Mouse (Mus musculus) frontal cortex, postnatal 25 days (tissue): ENCODE measurements at regions not wholly inside any gene's neighbourhood (a gene's known extent, or its start where the extent isn't known, plus 50 kb on each side); places are given as distances from the start of the nearest gene placed in this dataset.

ENCODE experiments used
- DNase-seq, 2 experiments: peaks; one replicate each; pipeline ENCODE4 v3.0.0; 2022; ENCODE audit warnings: low spot score in 2 of 2

DNA sequence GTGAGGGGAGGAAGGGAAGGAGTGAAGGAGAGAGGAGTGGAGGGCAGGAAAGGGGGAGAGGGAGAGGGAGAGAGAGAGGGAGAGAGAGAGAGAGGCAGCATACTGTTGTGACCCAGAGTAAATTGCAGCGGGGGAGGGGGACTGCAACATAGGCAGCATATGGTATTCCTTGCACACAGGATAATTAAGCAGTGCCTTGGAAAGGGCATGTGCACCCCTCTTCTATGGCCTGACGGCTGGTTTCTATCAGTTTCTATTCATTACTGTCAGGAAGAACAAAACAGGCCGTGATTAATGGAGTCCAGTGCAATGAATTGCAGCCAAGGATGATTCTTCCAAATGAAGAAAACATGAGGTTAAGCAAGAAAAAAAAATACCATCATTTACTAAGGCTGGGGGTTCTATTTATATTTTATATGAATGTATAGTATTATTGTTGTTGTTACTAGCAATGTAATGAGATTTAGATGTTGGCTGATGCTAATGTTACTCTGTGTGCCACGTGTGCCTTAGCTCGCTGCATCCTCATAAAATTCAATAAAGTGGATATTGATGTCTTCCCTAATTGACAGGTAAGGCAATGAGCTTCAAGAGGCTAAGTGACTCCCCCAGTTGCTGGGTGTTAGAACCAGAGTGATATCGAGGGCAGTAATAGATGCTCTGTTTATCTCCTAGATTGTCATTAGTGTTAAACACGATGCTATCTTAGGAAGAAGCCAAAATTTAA, 181.3 kb downstream of the Gm19935 start:
- DNase-seq, result no peak

DNA sequence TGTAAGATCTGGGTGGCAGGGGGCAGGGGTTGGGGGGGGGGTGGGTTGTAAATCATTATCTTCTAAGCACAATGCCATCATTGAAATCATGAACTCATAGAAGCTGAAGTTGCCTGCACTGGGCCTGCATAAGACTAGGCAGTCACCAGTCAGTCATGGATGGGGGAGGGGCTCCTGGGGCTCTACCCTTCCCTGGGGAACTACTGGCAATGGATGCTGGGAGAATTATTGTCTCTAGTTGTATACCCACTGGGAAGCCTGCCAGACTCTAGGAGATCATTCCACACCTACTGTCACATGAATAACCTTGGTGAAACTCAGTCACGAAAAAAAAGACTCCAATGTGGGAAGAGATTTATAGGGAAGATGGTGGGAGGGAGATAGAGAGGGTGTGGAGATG, 186.4 kb downstream of the Gm19935 start:
- DNase-seq, result no peak

DNA sequence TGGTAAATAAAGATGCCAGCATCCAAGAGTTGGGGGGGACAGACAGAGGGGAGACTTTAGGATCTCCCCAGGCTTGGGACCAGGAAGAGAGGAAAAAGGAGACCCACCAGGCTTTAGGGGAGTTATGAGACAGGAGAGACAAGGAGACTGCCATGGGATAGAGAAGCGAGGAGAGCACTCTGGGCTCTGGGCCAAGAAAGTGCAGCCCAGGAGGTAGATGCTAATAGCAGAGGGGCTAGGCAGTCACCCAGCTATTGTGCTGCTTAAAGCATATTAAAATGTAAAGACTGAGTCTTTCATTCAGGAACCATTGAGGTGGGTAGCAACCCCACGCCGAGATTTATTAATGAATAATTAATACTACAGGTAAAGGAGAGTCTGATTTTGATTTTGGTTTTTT, 208.8 kb downstream of the Gm19935 start:
- no peak for DNase-seq

DNA sequence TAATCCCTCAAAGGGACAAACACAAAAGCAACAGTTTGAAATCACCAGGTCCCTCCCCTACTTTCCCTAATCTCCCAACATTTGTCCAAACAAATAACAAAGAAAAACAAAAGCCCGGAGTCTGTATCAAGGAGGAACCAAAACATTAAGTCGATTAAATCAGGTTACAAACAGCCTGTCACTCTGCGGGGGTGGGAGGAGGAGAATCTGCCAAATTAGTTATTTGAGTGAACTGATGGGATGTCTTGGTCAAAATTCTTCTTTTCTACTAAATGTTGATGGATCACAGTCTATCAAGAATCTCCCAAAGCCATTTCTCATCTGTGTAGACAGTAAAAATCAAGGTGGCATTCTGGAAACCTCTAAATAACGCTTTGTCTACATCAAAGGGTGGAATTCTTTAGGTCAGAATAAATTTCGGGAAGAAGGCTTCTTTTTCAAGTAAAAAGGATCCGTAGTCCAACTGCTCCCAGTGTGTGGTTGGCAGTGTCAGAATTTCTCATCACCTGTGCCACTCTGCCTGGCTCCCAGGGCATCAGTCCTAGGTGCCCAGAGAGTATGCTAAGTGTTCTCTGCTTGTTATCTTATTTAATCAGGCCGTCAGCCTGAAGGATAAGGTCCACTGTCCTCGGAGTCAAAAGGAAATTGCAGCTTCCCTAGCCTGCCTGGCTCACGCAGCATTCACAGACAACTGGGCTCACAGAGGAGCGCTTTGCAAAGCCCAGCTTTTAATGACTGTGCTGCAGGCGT, 216.1 kb downstream of the Gm19935 start:
- DNase-seq, result no peak

DNA sequence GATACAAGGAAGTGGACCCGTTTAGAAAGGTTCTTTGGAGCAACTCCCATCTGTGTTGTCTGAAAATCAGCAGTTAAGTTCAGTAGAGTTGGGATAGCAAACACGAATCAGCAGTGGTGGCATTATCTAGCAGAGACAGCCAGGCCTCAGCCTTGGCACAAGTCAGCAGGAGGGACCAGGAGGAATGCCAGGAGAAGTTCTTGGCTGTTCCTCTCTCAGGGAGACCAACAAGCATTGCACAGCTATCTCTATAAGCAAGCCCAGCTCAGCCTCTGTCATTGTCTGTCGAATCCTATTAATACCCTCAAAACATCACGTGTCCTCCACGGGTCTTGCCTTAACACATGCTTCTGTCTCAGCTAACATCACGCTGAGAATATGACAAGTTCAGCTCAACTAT, 219.8 kb downstream of the Gm19935 start:
- no peak for DNase-seq

DNA sequence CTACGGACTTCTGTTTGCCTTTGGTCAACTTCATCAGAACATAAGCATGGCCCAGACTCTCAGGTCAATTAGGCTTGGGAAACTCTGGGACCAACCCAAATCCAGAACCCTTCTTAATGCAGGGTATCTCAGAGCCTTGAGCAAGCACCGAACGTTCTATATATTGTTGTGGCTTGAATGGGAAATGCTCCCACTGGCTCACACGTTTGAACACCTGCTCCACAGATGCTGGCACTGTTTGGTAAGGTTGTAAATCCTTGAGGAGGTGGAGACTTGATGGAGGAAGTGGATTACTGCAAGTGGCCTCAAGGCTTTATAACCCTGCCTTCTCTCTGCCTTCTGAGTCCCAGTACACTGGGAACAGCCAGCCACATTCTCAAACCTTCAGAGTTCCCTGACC, 231.3 kb upstream of the Tox3 start:
- no peak for DNase-seq

DNA sequence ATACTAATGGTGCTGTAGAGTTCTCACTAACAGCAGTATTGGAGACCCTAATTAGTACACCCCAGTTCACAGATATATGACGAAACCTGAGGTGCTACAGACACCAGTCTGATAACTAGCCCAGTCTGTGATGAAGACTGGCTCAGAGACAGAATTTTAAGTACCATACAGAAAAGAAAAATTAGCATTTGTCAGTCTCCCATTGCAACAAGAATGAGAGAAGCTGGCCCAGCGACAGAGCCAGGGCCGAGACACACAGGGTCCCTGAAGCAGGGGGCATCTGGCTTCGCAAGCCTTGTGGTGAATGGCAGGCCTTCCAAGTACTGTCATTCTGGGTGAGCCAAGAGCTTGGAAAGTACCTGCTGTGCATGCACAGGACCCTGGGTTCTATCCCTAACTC, 228.8 kb upstream of the Tox3 start:
- DNase-seq, result no peak

DNA sequence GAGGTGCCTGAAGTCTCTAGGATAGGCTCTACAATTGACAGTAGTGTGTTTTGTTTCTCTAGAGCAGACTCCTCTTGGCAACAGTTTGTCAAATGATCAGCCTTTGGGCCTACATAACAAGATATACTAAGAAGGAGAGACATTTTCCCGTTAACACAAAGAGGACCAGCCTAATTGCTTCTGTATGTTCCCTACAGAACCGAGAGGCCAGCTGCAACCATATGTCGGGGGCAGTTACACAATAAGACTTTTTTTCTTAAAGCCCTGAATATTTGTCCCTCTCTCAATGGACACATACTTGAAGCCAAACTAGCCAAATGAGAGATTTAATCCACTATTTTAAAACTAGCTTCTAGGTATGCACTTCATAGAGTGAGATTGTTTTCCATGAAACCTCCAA, 226.5 kb upstream of the Tox3 start:
- no peak for DNase-seq

DNA sequence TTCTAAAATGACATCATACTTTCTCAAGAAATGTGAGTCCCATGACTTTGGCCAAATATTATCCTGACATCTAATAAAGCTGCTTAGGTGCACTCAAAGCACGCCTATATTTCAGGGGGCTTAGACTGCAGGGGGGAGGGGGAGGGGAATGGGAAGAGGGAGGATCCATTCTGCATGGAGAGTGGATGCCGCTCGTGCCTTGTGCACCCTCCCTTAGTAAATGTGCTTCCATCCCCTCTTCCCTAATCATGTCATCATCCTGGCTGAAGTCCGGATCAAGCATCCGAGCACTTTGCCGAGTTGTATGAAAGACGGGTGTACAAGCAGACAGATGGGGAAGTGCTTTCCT, 207.9 kb upstream of the Tox3 start:
- DNase-seq, result no peak

DNA sequence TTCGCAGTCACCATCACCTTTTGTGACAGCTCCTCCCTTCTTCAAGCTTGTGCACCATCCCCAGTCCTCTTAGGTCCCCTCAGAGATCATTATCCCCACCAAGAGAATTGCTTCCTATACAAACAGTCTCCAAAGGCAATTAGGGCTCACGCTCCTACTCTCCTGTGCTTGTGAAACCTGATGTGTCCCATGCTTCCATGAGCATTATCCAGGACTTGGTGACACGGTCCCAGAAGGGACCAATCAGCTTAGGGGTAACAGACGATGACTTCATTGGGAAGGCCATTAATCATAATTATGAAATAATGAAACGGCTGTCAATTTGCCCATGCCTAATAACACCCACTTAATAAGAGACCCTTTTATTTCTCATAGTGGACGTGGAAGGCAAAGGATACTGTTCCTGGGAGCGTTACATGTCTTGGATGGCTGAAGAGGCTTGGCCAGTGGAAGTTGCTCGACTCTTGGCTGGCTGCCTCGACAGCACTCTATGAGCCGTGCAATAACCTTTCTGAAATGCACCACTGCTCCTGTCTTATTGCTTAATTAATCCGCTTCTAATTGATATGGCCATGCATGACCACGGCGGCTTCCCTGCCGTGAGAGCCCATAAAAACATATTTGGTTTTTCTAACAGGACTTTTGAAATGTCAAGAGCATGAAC, 207.4 kb upstream of the Tox3 start:
- no peak for DNase-seq

DNA sequence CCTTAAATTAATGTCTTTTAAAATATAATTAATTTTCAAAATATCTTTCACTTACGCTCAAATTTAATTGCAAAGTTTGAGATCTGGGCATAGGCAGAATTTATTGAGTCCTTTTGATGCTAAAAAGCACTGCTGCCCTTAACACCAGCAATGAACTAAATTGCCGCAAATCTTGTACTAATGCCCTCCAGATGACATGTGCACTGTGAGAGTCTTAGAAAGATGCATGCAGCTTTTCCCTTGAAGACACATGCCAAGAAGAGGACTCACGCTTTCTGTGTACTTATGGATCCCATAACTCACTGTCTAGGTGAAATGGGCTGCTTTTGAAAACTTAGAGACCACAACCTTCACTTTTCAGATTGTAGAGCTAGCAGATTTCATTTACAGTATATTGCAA, 199.1 kb upstream of the Tox3 start:
- no peak for DNase-seq

DNA sequence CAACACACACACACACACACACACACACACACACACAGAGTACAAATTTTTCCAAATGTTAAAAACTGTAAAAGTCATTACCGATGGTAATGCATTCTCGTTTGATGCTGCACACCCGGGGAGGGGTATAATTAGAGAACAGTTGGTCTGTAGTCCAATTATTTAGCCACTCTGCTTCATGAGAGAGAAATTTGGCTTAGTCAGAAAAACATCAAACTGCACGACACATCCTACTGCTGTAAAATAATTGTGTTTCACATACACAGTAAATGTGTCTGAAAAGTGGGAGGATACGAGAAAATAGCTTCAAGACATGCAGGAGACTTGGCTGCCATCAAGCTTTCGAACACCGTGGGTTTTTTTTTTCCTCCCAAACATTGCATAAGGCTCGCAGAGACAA, 194.5 kb upstream of the Tox3 start:
- DNase-seq, result no peak

DNA sequence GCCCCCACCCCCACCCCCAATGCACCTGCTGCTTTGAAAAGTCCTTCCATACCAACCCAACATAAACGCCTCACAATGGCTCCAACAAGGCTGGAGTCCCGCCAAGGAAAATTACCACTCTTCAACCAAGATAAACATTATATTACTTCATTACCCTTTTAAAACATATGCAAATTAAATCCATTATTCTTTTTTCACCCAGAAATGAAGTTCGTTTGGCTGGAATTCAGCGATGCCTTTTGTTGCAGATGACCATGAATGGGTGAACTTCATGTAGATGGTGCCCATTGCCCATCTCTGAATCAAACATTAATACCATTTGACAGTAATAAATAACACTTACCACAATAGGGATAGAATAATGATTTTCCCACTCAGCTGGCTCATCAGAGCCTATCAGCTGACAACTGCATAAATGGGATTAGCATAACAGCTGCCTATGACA, 188.1 kb upstream of the Tox3 start:
- no peak for DNase-seq

DNA sequence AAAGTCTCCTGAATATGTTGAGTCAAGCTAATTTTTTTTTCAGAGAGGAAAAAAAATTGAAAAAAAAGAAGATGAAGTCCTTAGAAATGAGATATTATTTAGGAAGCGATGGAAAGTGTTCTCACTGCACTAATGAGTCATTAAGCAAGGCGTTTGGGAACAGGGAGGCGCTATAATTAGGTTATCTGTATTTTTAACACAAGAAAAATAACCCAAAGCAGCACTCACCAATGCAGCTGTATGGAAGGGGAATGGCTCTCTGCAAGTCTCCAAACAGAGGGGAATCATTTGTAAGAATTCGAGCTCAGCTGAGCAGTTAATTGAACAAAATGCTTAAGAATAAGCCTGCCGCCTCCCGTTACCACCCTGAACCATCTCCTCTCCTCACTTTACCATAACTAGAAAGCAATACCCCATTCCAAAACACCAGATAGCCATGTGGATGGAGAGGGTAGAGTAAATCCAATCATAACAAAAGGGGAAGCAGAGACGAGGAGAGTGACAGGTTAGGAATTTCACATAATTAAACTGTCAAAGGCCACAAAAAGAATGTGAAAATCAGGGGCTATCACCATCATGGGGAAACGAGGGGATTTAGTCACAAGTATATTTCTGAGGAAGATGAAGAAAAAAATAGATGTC, 187.5 kb upstream of the Tox3 start:
- no peak for DNase-seq

DNA sequence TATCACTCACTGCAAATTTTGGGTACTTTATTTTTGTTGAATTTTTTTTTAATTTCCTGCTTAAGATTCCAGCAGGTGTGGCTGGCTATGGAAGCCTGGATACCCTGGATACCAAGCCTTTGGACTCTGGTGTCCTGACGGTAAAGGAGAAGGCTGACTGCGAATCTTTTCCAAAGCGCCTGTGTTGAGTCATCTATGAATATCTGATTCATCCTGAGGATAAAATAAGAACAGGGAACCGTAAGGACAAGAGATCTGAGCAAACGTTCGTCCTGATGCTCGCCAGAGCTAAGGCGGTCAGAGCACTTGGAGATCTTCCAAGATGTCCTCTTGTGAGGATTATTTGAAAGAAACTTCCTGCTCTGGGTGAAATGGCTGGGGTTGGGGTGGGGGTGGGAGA, 173.2 kb upstream of the Tox3 start:
- DNase-seq, result no peak

DNA sequence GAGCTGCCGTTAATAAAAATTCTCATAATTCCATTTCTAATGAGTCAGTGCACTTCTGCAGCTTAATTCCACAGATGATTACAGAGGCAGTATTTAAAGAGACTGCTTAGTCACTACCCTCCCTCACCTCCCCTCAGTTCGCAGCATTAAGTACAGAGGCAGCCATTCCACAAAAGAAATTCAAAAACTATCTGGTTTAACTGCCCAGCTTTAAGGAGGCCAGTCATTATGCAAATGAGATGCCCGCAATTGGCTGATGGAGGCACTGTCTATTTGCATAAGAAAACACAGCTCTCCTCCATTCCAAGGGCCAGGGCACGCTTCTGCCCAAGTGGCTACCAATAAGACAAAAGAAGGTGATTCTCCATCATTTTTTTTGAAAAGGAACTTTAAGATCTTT, 172.0 kb upstream of the Tox3 start:
- DNase-seq, result no peak

DNA sequence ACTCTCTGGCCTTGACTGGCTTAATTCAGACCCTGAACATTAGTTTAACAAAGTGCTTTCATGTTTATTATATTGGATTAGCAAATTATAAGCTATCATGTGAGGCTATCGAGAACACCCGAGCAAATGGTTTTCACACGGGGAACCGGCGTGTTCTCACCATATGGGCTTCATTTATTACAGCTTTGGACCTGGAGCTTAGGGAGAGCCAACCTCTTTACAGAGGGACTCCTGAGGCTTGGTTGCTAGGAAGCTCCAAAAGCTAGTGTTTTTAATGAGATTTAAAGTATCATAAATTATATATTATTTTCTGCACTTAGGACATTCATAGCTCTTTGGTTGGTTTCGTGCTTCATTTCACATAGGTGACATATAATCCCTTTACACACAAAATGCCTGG, 171.4 kb upstream of the Tox3 start:
- no peak for DNase-seq

DNA sequence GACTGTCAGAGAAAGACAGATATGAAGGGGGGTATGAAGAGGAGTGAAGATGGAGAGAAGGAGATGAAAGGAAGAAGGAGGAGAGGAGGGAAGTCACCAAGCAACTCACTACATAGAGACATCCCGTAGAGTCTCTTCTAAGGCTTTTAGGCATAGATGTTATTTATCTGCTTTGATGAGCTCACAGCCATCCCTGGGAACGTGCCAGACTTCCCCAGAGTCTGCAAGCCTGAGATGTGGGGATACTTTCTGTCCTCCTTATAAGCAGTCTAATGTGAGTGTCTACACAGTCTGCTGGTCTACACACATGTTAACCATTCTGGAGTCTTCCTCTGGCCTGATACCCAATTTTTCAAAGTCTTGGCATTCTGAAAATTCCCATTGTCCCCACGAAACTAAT, 166.0 kb upstream of the Tox3 start:
- DNase-seq, result no peak

DNA sequence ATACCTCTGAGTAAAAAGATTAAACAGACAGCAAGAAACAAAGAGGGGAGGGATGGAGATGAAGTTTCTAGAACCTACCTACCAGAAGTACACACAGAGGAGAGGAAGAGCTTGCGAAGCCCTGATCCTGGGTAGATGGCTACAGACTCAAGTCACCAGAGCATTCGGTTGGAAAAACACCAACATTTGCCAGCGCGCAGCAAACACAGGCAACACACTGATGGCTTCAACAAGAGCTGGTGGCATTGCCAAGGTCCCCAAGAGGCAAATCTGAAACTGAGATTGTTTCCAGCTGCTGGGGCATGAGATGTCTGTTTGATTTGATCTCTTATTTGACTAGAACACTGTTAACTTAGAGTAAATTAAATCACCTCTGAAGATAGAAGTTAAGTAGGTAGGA, 165.5 kb upstream of the Tox3 start:
- DNase-seq, result no peak

DNA sequence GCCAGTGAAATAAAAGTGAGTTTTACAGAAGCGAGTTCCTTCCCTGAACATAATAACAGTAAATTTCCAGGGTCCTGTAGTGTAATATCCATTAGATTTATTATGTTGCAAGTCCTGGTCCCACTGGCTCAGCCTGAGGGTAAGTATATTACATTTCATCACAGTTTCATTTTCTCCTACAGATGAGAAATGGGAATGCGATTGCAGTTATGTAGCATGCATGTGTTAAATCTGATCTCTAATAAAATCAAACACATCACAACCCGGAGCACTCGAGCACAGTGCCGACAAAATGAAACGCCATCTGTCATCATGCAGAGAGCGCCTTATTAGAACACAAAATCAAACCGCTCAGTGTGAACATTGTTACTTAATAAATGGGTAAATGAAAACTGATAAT, 165.0 kb upstream of the Tox3 start:
- no peak for DNase-seq

DNA sequence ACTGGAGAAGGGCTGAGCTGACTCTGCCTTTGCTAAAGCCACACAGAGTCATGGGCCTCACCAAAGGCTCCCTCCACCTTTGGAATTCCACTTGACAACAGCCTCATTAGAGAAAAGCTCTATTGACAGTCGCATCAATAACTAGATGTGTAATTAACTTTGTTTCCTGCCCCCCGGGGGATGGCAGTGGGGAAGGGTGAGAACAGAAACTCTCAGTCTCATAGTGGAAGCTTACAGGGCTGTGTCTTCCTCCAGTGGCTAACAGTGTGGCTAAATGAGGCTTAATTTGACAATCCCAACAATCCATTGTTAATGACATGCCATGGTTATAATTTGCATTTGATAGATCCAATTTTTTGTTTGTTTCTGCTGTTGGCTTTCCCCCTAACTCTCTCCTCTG, 164.5 kb upstream of the Tox3 start:
- DNase-seq, result no peak

DNA sequence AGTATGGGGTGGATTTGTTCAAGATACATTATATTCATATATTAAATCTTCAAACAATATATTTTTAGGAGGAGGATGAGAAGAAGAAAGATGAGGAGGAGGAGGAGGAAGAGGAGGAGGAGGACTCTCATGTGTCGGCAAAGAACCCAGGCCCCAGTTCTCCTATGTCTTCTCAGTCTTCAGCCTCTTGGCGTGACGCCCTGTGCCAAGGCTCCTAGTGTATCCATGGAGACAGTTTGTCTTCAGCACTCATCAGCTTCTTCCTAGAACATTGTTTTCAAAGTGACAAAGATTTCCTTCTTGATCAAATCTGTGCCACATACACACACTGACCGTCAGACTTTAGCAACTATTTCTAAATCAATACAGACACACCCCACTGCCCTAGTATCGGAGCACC, 156.4 kb upstream of the Tox3 start:
- DNase-seq, result no peak

DNA sequence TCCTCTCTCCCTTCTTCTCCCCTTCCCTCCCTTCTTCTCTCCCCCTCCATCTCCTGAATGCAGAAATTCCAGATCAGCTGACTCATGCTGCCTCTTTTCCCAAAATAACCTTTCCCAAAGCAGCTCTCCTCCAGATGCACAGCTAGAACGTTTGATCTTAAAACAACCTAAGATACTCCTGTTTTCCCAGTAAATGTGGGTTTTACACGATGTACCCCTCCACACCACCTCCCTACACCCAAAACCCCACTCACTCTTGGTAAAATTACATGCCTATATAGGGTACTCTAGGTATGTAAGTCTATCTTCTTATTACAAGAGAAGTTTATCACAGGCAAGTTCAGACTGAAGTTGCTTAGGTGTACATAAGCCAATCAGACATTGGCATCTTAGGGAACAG, 155.2 kb upstream of the Tox3 start:
- DNase-seq, result no peak
